Mouse (Mus musculus) left cerebral cortex, adult 2 months (tissue): ENCODE results near the gene Zfp987. TPM values are rescaled to one million over a fixed set of nuclear protein-coding genes. Genes with fewer than 3 reads are reported as not detected.
A peak's percentile ranks its signal among the peaks of the same experiment; 100 is the strongest.
"Not testable (repeated sequence)": the region's sequence is repeated elsewhere in the genome, so short reads cannot be mapped to it uniquely, and the experiment has no call there.

ENCODE experiments used
- DNase-seq, 2 experiments: peaks; one replicate each; pipeline ENCODE4 v3.0.0; 2021 to 2022; ENCODE audit warnings: low spot score in 2 of 2, mixed read lengths in 1 of 2; ENCODE audit errors: extremely low spot score in 1 of 2
- H3K27ac ChIP-seq: fragments of 200-600 bp; 2 replicates; pipeline ENCODE4 v1.8.1; 2022
- H3K4me3 ChIP-seq: fragments of 200-600 bp; 2 replicates; pipeline ENCODE4 v1.8.1; 2022
- intact Hi-C: fragments of 180-260 bp; cut with DNase I; formaldehyde crosslinking; loops from one replicate; pipeline ENCODE4 v1.15.1; 2025
- total RNA-seq, 2 experiments: library from RNA; stranded (reverse); gene quantifications; 2 replicates each; pipeline ENCODE4 v1.2.3; 2021

Zfp987 gene
- total RNA-seq, 2 experiments from 2014 or later: not detected

DNA sequence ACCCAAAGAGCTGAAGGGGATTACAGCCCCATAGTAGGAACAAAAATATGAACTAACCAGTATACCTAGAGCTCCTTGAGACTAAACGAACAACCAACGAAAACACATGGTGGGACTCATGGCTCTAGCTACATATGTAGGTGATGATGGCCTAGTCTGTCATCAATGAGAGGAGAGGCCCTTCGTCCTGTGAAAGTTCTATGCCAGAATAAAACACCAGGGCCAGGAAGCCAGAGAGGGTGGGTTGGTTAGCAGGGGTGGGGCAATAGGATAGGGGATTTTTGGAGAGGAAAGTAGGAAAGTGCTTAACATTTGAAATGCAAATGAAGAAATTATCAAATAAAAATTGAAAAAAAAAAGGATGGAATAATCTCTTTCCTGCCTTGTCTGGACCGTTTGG, 65.8 kb downstream of the Zfp987 start:
- H3K4me3 ChIP-seq, DNase-seq, intact Hi-C loops, H3K27ac ChIP-seq: not testable (repeated sequence)

DNA sequence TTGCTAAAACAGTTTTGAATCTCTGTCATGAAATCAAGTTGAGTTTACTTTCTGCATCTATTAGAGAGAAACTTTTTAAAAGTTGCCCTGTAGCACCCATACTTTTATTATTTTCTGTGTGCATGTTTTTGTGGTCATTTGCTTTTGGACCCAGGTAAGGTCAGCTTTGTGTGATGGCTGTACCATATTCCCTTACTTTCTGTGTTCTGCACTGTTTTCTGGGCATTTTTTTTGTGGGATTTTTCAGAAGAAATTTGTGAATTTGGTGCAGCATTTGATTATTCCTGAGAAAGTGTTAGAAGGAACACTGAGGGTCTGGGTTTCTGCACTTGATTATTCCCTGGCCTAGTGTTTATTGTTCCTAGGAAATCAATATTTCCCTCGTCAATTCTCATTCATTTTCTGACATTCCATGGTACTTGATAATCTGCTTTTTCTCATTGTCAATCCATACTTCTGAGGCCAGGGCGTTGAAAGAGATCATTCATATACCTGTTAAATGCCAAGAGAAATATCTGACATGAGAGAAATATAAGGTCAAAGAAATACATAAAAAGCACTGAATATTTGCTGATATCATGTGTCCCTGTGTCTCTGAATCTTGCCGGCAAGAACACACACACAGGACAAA, 70.2 kb downstream of the Zfp987 start:
- H3K27ac ChIP-seq, H3K4me3 ChIP-seq: not testable (repeated sequence)

DNA sequence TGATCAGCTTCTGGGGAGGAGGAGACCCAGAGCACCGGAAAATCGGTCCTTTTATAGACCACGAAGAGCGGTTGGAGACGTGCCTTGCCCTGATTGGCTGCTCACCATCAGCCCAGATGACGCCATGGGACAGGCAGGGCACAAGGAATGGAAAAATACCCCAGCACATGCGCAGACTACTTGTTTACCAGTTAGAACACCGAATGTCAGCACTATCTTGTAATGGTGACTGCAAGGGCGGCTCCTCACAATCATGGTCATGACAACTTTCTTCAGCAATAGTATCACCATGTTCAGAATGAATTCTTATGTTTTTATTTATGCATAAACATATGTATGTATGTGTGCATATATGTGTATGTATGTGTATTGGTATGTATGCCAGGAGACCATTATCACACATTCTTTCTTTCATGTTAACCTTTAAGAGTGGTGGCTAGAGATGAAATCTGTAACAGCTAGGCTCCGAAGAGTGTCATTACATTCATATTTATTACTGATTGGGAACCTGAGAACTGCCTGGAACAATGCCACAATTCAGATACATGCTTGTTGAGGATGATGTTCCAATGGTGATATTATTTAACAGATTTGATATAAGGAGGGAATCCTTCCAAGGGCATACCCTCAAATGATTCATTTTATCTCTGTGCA, 70.9 kb downstream of the Zfp987 start:
- intact Hi-C loops, H3K27ac ChIP-seq, DNase-seq: not testable (repeated sequence)

More for the DNA sequence above, 70.2 kb downstream of the Zfp987 start:
- DNase-seq, intact Hi-C loops: not testable (repeated sequence)

DNA sequence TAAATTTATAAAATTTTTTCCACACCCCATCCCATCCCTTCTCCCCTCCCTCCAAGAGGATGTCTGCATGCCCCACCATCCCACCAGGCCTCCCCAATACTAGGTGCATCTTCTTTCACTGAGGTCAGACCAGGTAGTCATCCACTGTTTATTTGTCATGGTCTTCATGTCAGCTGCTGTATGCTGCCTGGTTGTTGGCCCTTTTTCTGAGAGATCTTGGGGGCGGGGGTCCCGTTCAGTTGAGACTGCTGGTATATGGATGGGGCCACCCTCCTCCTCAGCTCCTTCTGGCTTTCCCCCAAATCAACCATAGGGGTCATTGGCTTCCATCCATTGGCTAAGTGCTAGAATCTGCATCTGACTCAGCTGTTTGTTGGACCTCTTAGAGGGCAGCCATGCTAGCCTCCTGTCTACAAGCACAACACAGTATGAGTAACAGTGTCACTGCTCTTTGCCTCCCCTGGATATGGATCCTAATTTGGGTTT, 71.7 kb downstream of the Zfp987 start:
- H3K27ac ChIP-seq, H3K4me3 ChIP-seq, DNase-seq, intact Hi-C loops: not testable (repeated sequence)

More for the DNA sequence above, 70.9 kb downstream of the Zfp987 start:
- H3K4me3 ChIP-seq: not testable (repeated sequence)

DNA sequence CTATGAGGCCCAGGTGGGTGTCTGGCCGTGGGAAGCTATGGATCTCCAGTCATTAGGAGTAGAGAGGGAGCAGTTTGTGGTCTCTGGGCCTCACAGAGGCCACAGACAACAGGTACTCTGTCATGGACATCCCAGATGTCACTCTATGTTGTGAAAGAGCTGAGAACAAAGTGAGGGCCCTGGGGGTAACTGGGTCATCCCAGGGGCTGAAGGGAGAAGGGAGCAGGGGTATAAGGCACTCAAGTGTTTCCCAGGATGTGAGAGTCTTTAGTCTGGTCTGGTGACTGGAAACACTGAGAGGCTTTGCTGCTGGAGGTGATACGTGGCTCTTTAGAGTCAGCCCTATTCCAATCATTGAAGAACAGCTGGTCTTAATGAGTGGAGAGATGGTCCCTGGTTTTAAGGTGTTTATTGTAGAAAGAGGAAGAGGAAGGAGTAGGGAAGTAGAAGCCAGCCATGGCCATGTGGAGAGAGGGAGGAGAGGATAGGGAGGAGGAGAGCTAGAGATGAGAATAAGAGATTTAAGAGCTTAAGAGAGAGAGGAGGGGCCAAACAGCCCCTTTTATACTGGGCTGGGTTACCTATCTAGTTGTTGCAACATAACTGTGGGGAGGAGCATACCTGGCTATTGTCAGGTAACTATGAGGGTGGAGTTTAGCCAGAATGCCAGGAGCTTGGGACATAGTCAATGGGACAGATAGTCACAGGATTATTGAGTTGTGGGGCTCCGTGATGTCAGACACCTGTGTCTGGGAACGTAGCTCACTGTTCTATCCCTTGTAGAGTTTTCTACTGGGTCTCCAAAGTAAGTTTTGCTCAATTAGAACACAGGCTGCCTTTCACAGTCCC, 76.5 kb downstream of the Zfp987 start:
- H3K27ac ChIP-seq, H3K4me3 ChIP-seq, intact Hi-C loops: not testable (repeated sequence)
- peak in 1 of 2 experiments; percentile 9 for DNase-seq

Other genes starting within 250 kb of the Zfp987 start
- gene Zfp986, start 228.5 kb upstream of the Zfp987 start, total RNA-seq: under 1 TPM in 1 of 2 experiments, not detected in 1; 0.96 TPM
- gene Zfp600, start 59.5 kb downstream of the Zfp987 start, total RNA-seq: not detected